Mouse (Mus musculus) CH12.LX (cell line): ENCODE results near the gene Arsa. TPM values are rescaled to one million over a fixed set of nuclear protein-coding genes. Genes with fewer than 3 reads are reported as not detected.

Source experiments
- DNase-seq: peaks from one replicate; pipeline ENCODE4 v3.0.0-alpha.2; 2013; ENCODE audit errors: extremely low read depth
- H3K27ac ChIP-seq: 2 replicates; pipeline ENCODE4 v1.5.1; 2012; ENCODE audit warnings: low read depth, mild to moderate bottlenecking, control low read depth, moderate library complexity; ENCODE audit not compliant: insufficient read depth
- H3K27me3 ChIP-seq: replicated peaks from 2 replicates; pipeline ENCODE3; 2012; ENCODE audit warnings: inconsistent platforms
- H3K36me3 ChIP-seq, 2 experiments: replicated peaks in 1 of 2; 2 replicates each; pipeline versions ENCODE3 to v1.6.1; 2012; ENCODE audit warnings: inconsistent platforms in 1 of 2, low read length in 1 of 2, mild to moderate bottlenecking in 1 of 2, mixed read lengths in 1 of 2, moderate library complexity in 1 of 2; ENCODE audit not compliant: control insufficient read depth in 1 of 2, insufficient read depth in 1 of 2
- H3K4me1 ChIP-seq, 2 experiments: 2 replicates each; pipeline ENCODE4 v1.6.1; 2012; ENCODE audit warnings: inconsistent platforms in 1 of 2, moderate library complexity in 1 of 2; ENCODE audit not compliant: insufficient read depth in 2 of 2, control insufficient read depth in 1 of 2
- H3K4me2 ChIP-seq: 2 replicates; pipeline ENCODE4 v1.6.1; 2012; ENCODE audit warnings: low read depth, mild to moderate bottlenecking, control low read depth; ENCODE audit not compliant: poor library complexity, insufficient read depth, severe bottlenecking
- H3K4me3 ChIP-seq, 3 experiments: fragments of 150-350 bp in 1 of 3; sonication (generic) in 1 of 3; replicated peaks in 1 of 3; 2 replicates each; pipeline versions ENCODE3 to v1.5.1; 2011 to 2012; ENCODE audit warnings: low read depth in 2 of 3, low read length in 2 of 3, mild to moderate bottlenecking in 2 of 3, moderate library complexity in 2 of 3, control low read depth in 1 of 3, improper control_type of control experiment in 1 of 3, inconsistent platforms in 1 of 3, mixed read lengths in 1 of 3; ENCODE audit not compliant: poor library complexity in 1 of 3
- H3K79me2 ChIP-seq: replicated peaks from 2 replicates; pipeline ENCODE4 v1.6.1; 2012; ENCODE audit warnings: mild to moderate bottlenecking, moderate library complexity; ENCODE audit not compliant: control insufficient read depth, poor library complexity, insufficient read depth, severe bottlenecking; ENCODE audit errors: extremely low read depth
- H3K9ac ChIP-seq: 2 replicates; pipeline ENCODE4 v1.6.1; 2012; ENCODE audit warnings: low read depth, mild to moderate bottlenecking, control low read depth, moderate library complexity; ENCODE audit not compliant: insufficient read depth
- H3K9me3 ChIP-seq: replicated peaks from 2 replicates; pipeline ENCODE3; 2012; ENCODE audit warnings: low read length, inconsistent platforms, mixed read lengths
- CHD1 ChIP-seq: IDR thresholded peaks from 2 replicates; pipeline ENCODE4 v1.6.1; 2012; ENCODE audit warnings: low read depth, low read length, improper control_type of control experiment, inconsistent platforms
- E2F4 ChIP-seq: IDR thresholded peaks from 2 replicates; pipeline ENCODE4 v1.6.1; 2011; ENCODE audit warnings: low read depth, low read length, improper control_type of control experiment; ENCODE audit not compliant: insufficient replicate concordance
- EP300 ChIP-seq: IDR thresholded peaks from 2 replicates; pipeline ENCODE4 v1.6.1; 2011; ENCODE audit warnings: low read length, improper control_type of control experiment
- HCFC1 ChIP-seq: IDR thresholded peaks from 2 replicates; pipeline ENCODE4 v1.6.1; 2012; ENCODE audit warnings: low read depth, mild to moderate bottlenecking, inconsistent platforms, low read length, improper control_type of control experiment
- IRF4 ChIP-seq: IDR thresholded peaks from 2 replicates; pipeline ENCODE4 v1.6.1; 2014; ENCODE audit warnings: low read depth, mild to moderate bottlenecking, inconsistent platforms, low read length, improper control_type of control experiment
- JUN ChIP-seq: IDR thresholded peaks from 2 replicates; pipeline ENCODE4 v1.6.1; 2011; ENCODE audit warnings: low read depth, mild to moderate bottlenecking, low read length, improper control_type of control experiment, moderate library complexity; ENCODE audit not compliant: insufficient read depth
- JUND ChIP-seq: conservative IDR thresholded peaks from 2 replicates; pipeline ENCODE4 v1.6.1; 2011; ENCODE audit warnings: low read depth, low read length, improper control_type of control experiment
- KAT2A ChIP-seq: IDR thresholded peaks from 2 replicates; pipeline ENCODE4 v1.6.1; 2012; ENCODE audit warnings: low read length, improper control_type of control experiment, inconsistent platforms; ENCODE audit not compliant: insufficient replicate concordance
- MAFK ChIP-seq: IDR thresholded peaks from 2 replicates; pipeline ENCODE4 v1.6.1; 2011; ENCODE audit warnings: low read length, improper control_type of control experiment; ENCODE audit not compliant: insufficient replicate concordance
- MAX ChIP-seq: IDR thresholded peaks from 2 replicates; pipeline ENCODE4 v1.6.1; 2011; ENCODE audit warnings: low read length, improper control_type of control experiment
- MXI1 ChIP-seq: IDR thresholded peaks from 2 replicates; pipeline ENCODE4 v1.6.1; 2011; ENCODE audit warnings: mild to moderate bottlenecking, low read depth, low read length, improper control_type of control experiment
- NELFE ChIP-seq: IDR thresholded peaks from 2 replicates; pipeline ENCODE4 v1.6.1; 2011; ENCODE audit warnings: low read depth, low read length, improper control_type of control experiment
- NRF1 ChIP-seq: IDR thresholded peaks from 2 replicates; pipeline ENCODE4 v1.6.1; 2014; ENCODE audit warnings: low read depth, mild to moderate bottlenecking, inconsistent platforms, low read length, improper control_type of control experiment, moderate library complexity
- PAX5 ChIP-seq: IDR thresholded peaks from 2 replicates; pipeline ENCODE4 v1.6.1; 2012; ENCODE audit warnings: low read length, inconsistent platforms, mixed read lengths
- POLR2A ChIP-seq: IDR thresholded peaks from 2 replicates; pipeline ENCODE4 v1.6.1; 2011; ENCODE audit warnings: low read depth, mild to moderate bottlenecking, improper control_type of control experiment, low read length
- POLR2AphosphoS2 ChIP-seq: IDR thresholded peaks from 2 replicates; pipeline ENCODE4 v1.6.1; 2011; ENCODE audit warnings: low read depth, low read length, improper control_type of control experiment
- SIN3A ChIP-seq: IDR thresholded peaks from 2 replicates; pipeline ENCODE4 v1.6.1; 2012; ENCODE audit warnings: low read length, improper control_type of control experiment, inconsistent platforms
- TBP ChIP-seq: conservative IDR thresholded peaks from 2 replicates; pipeline ENCODE4 v1.6.1; 2011; ENCODE audit warnings: low read depth, low read length, improper control_type of control experiment
- TCF12 ChIP-seq: IDR thresholded peaks from 2 replicates; pipeline ENCODE4 v1.6.1; 2014; ENCODE audit warnings: low read depth, mild to moderate bottlenecking, inconsistent platforms, low read length, improper control_type of control experiment
- UBTF ChIP-seq: IDR thresholded peaks from 2 replicates; pipeline ENCODE4 v1.6.1; 2012; ENCODE audit warnings: low read depth, mild to moderate bottlenecking, inconsistent platforms, low read length, improper control_type of control experiment, moderate library complexity
- USF1 ChIP-seq: IDR thresholded peaks from 2 replicates; pipeline ENCODE4 v1.6.1; 2014; ENCODE audit warnings: low read depth, mild to moderate bottlenecking, inconsistent platforms, low read length, improper control_type of control experiment
- USF2 ChIP-seq: conservative IDR thresholded peaks from 2 replicates; pipeline ENCODE4 v1.6.1; 2011; ENCODE audit warnings: low read depth, low read length, improper control_type of control experiment
- ZNF384 ChIP-seq: IDR thresholded peaks from 2 replicates; pipeline ENCODE4 v1.6.1; 2012; ENCODE audit warnings: low read depth, low read length, improper control_type of control experiment, inconsistent platforms
- dilution Hi-C: fragments of 300-500 bp; cut with MboI; formaldehyde crosslinking; loops from 2 replicates; pipeline ENCODE4 v1.14.3; 2020; ENCODE audit warnings: low sequenced_read_pairs; ENCODE audit not compliant: extremely low pct_unique_long_range_greater_than_20kb, extremely low pct_ligation_motif_present
- in situ Hi-C: fragments of 300-500 bp; cut with MboI; formaldehyde crosslinking; loops from 3 replicates; pipeline ENCODE4 v1.14.3; 2019; ENCODE audit warnings: low sequenced_read_pairs, low pct_ligation_motif_present, low pct_unique_long_range_greater_than_20kb, mixed read lengths
- polyA plus RNA-seq: library from polyadenylated mRNA; unstranded; fragments of >175 nt; gene quantifications from 2 replicates; pipeline ENCODE4 v1.2.1, GENCODE M21; 2012; ENCODE audit warnings: low read depth; ENCODE audit not compliant: insufficient read length
- total RNA-seq, 2 experiments: library from RNA; depleted of rRNA; stranded (reverse); fragments of 300-350 nt in 1 of 2; fragments of >200 nt in 1 of 2; gene quantifications; 2 replicates each; pipeline ENCODE4 v1.2.3; 2012 to 2014

The Arsa gene
- total and polyA plus RNA-seq, 3 experiments, result 9.3 to 10.3 (median 9.9) TPM

DNA sequence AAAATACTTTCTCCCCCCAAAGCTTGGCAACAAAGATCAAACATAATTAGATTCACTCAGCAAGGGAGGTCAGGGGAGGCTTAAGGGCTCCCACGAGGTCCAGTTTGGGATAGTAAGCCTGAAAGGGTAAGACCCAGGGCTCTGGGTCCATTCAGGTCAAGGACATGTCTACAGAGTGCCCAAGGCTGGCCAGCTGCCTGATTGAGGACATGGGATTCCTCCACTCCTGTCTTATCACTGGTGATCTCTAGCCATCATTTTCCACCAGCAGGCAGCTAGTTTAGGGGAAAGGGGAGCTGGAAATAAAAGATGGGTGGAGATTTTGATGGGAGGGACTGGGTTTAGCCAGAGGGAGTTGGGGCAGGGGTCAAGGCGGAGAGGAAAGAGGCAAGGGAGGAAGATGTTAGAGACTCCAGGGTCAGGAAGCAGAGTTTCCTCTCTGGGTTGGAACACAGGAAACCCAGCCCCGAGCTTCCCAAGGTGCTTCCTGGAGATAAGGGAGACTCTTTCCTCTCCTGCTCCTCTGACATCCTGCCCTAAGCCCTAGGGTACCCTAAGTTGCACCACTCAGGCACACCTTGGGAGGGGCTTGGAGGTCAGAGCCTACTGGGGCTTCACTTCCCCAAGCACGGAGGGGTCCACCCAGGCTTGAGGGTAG, 20.3 kb upstream of the Arsa start:
- Histone ChIP-seq H3K27me3 (peaks cover 6% of the 10 kb centered on the region), H3K9ac (no peak overlapping the region), H3K9me3 (peaks cover 17% of the 10 kb centered on the region)
- dilution Hi-C loops, result no loop called here
- DNase-seq, result no peak
- in situ Hi-C loops, result no loop called here
- no peak for TF ChIP-seq POLR2A
- no peak for TF ChIP-seq KAT2A
- TF ChIP-seq E2F4, result no peak
- TF ChIP-seq, all 38 proteins: peak for 0
- no peak overlapping the region for H3K4me2 ChIP-seq
- no peak overlapping the region for H3K4me3 ChIP-seq
- no peaks in the 10 kb centered on the region for H3K36me3 ChIP-seq
- no peak overlapping the region for H3K27ac ChIP-seq
- no peaks in the 10 kb centered on the region for H3K4me1 ChIP-seq
- H3K79me2 ChIP-seq, result no peaks in the 10 kb centered on the region

DNA sequence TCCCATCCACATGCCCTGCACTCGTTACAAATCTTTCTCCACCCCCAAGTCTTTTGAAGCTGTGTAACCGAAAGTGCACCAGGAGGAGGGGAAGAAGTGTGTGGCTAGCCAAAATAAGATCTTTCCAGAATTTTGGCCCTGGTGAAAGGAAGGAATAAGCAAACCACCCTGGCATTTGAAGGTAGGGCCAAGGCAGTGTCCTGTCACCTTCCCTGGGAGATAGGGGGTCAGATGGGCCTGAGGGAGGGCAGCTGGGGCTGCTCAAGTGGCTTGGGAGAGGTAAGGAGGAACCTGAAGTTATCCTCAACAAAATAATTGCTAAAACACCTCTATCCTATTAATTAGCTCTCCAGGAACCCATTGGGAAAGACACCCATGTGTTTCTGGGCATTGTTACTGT, 19.6 kb upstream of the Arsa start:
- DNase-seq, result no peak
- no peak overlapping the region for H3K9ac ChIP-seq
- in situ Hi-C loops, result no loop called here
- H3K4me1 ChIP-seq, result no peaks in the 10 kb centered on the region
- no peak overlapping the region for H3K4me2 ChIP-seq
- dilution Hi-C loops, result no loop called here
- H3K9me3 ChIP-seq, result peaks cover 17% of the 10 kb centered on the region
- H3K4me3 ChIP-seq, result no peak overlapping the region
- peaks cover 7% of the 10 kb centered on the region for H3K27me3 ChIP-seq
- H3K36me3 ChIP-seq, result no peaks in the 10 kb centered on the region
- H3K79me2 ChIP-seq, result no peaks in the 10 kb centered on the region
- TF ChIP-seq MAX (no peak), MXI1 (no peak), NRF1 (no peak), TBP (no peak), ZNF384 (no peak), CHD1 (no peak), JUND (no peak), HCFC1 (no peak), USF2 (no peak), IRF4 (no peak), SIN3A (no peak), EP300 (no peak), TCF12 (no peak), POLR2AphosphoS2 (no peak), MAFK (no peak), USF1 (no peak), JUN (no peak), NELFE (no peak), UBTF (no peak), PAX5 (no peak)
- no peak overlapping the region for H3K27ac ChIP-seq
